Mouse (Mus musculus) CH12.LX (cell line): ENCODE measurements at regions not wholly inside any gene's neighbourhood (a gene's known extent, or its start where the extent isn't known, plus 50 kb on each side); places are given as distances from the start of the nearest gene placed in this dataset.

Source experiments
- DNase-seq: peaks from one replicate; pipeline ENCODE4 v3.0.0-alpha.2; 2013; ENCODE audit errors: extremely low read depth
- H3K27ac ChIP-seq: 2 replicates; pipeline ENCODE4 v1.5.1; 2012; ENCODE audit warnings: low read depth, mild to moderate bottlenecking, control low read depth, moderate library complexity; ENCODE audit not compliant: insufficient read depth
- H3K27me3 ChIP-seq: replicated peaks from 2 replicates; pipeline ENCODE3; 2012; ENCODE audit warnings: inconsistent platforms
- H3K36me3 ChIP-seq, 2 experiments: replicated peaks in 1 of 2; 2 replicates each; pipeline versions ENCODE3 to v1.6.1; 2012; ENCODE audit warnings: inconsistent platforms in 1 of 2, low read length in 1 of 2, mild to moderate bottlenecking in 1 of 2, mixed read lengths in 1 of 2, moderate library complexity in 1 of 2; ENCODE audit not compliant: control insufficient read depth in 1 of 2, insufficient read depth in 1 of 2
- H3K4me1 ChIP-seq, 2 experiments: 2 replicates each; pipeline ENCODE4 v1.6.1; 2012; ENCODE audit warnings: inconsistent platforms in 1 of 2, moderate library complexity in 1 of 2; ENCODE audit not compliant: insufficient read depth in 2 of 2, control insufficient read depth in 1 of 2
- H3K4me2 ChIP-seq: 2 replicates; pipeline ENCODE4 v1.6.1; 2012; ENCODE audit warnings: low read depth, mild to moderate bottlenecking, control low read depth; ENCODE audit not compliant: poor library complexity, insufficient read depth, severe bottlenecking
- H3K4me3 ChIP-seq, 3 experiments: fragments of 150-350 bp in 1 of 3; sonication (generic) in 1 of 3; replicated peaks in 1 of 3; 2 replicates each; pipeline versions ENCODE3 to v1.5.1; 2011 to 2012; ENCODE audit warnings: low read depth in 2 of 3, low read length in 2 of 3, mild to moderate bottlenecking in 2 of 3, moderate library complexity in 2 of 3, control low read depth in 1 of 3, improper control_type of control experiment in 1 of 3, inconsistent platforms in 1 of 3, mixed read lengths in 1 of 3; ENCODE audit not compliant: poor library complexity in 1 of 3
- H3K79me2 ChIP-seq: replicated peaks from 2 replicates; pipeline ENCODE4 v1.6.1; 2012; ENCODE audit warnings: mild to moderate bottlenecking, moderate library complexity; ENCODE audit not compliant: control insufficient read depth, poor library complexity, insufficient read depth, severe bottlenecking; ENCODE audit errors: extremely low read depth
- H3K9ac ChIP-seq: 2 replicates; pipeline ENCODE4 v1.6.1; 2012; ENCODE audit warnings: low read depth, mild to moderate bottlenecking, control low read depth, moderate library complexity; ENCODE audit not compliant: insufficient read depth
- H3K9me3 ChIP-seq: replicated peaks from 2 replicates; pipeline ENCODE3; 2012; ENCODE audit warnings: low read length, inconsistent platforms, mixed read lengths
- BHLHE40 ChIP-seq: IDR thresholded peaks from 2 replicates; pipeline ENCODE4 v1.6.1; 2011; ENCODE audit warnings: mild to moderate bottlenecking, low read depth, low read length, improper control_type of control experiment
- CTCF ChIP-seq, 2 experiments: IDR thresholded peaks in 1 of 2; conservative IDR thresholded peaks in 1 of 2; 2 replicates each; pipeline ENCODE4 v1.5.1; 2011 to 2012; ENCODE audit warnings: low read depth in 2 of 2, low read length in 2 of 2, improper control_type of control experiment in 1 of 2, inconsistent platforms in 1 of 2, mild to moderate bottlenecking in 1 of 2, moderate library complexity in 1 of 2
- E2F4 ChIP-seq: IDR thresholded peaks from 2 replicates; pipeline ENCODE4 v1.6.1; 2011; ENCODE audit warnings: low read depth, low read length, improper control_type of control experiment; ENCODE audit not compliant: insufficient replicate concordance
- ELF1 ChIP-seq: IDR thresholded peaks from 2 replicates; pipeline ENCODE4 v1.6.1; 2014; ENCODE audit warnings: low read depth, mild to moderate bottlenecking, inconsistent platforms, low read length, improper control_type of control experiment
- EP300 ChIP-seq: IDR thresholded peaks from 2 replicates; pipeline ENCODE4 v1.6.1; 2011; ENCODE audit warnings: low read length, improper control_type of control experiment
- GABPA ChIP-seq: IDR thresholded peaks from 2 replicates; pipeline ENCODE4 v1.6.1; 2012; ENCODE audit warnings: low read depth, low read length, improper control_type of control experiment, inconsistent platforms; ENCODE audit not compliant: insufficient replicate concordance
- HCFC1 ChIP-seq: IDR thresholded peaks from 2 replicates; pipeline ENCODE4 v1.6.1; 2012; ENCODE audit warnings: low read depth, mild to moderate bottlenecking, inconsistent platforms, low read length, improper control_type of control experiment
- MXI1 ChIP-seq: IDR thresholded peaks from 2 replicates; pipeline ENCODE4 v1.6.1; 2011; ENCODE audit warnings: mild to moderate bottlenecking, low read depth, low read length, improper control_type of control experiment
- MYC ChIP-seq: IDR thresholded peaks from 2 replicates; pipeline ENCODE4 v1.6.1; 2011; ENCODE audit warnings: low read depth, mild to moderate bottlenecking, improper control_type of control experiment, low read length
- POLR2AphosphoS2 ChIP-seq: IDR thresholded peaks from 2 replicates; pipeline ENCODE4 v1.6.1; 2011; ENCODE audit warnings: low read depth, low read length, improper control_type of control experiment
- RAD21 ChIP-seq: IDR thresholded peaks from 2 replicates; pipeline ENCODE4 v1.6.1; 2011; ENCODE audit warnings: low read depth, mild to moderate bottlenecking, low read length, improper control_type of control experiment, moderate library complexity
- SIN3A ChIP-seq: IDR thresholded peaks from 2 replicates; pipeline ENCODE4 v1.6.1; 2012; ENCODE audit warnings: low read length, improper control_type of control experiment, inconsistent platforms
- TBP ChIP-seq: conservative IDR thresholded peaks from 2 replicates; pipeline ENCODE4 v1.6.1; 2011; ENCODE audit warnings: low read depth, low read length, improper control_type of control experiment
- UBTF ChIP-seq: IDR thresholded peaks from 2 replicates; pipeline ENCODE4 v1.6.1; 2012; ENCODE audit warnings: low read depth, mild to moderate bottlenecking, inconsistent platforms, low read length, improper control_type of control experiment, moderate library complexity
- ZKSCAN1 ChIP-seq: IDR thresholded peaks from 2 replicates; pipeline ENCODE4 v1.6.1; 2012; ENCODE audit warnings: low read depth, inconsistent platforms, low read length, improper control_type of control experiment, borderline replicate concordance
- ZNF384 ChIP-seq: IDR thresholded peaks from 2 replicates; pipeline ENCODE4 v1.6.1; 2012; ENCODE audit warnings: low read depth, low read length, improper control_type of control experiment, inconsistent platforms
- dilution Hi-C: fragments of 300-500 bp; cut with MboI; formaldehyde crosslinking; loops from 2 replicates; pipeline ENCODE4 v1.14.3; 2020; ENCODE audit warnings: low sequenced_read_pairs; ENCODE audit not compliant: extremely low pct_unique_long_range_greater_than_20kb, extremely low pct_ligation_motif_present
- in situ Hi-C: fragments of 300-500 bp; cut with MboI; formaldehyde crosslinking; loops from 3 replicates; pipeline ENCODE4 v1.14.3; 2019; ENCODE audit warnings: low sequenced_read_pairs, low pct_ligation_motif_present, low pct_unique_long_range_greater_than_20kb, mixed read lengths

- no peak overlapping the region for H3K4me2 ChIP-seq
- dilution Hi-C loops = no loop called here
Measured at GRCm38 (mm10) chr1:186568076-186568475, 137.7 kb downstream of the Tgfb2 start.

GRCm38 (mm10) chr1:186567136-186567826, 138.5 kb downstream of the Tgfb2 start:
- Histone ChIP-seq H3K9me3 (peaks cover 53% of the 10 kb centered on the region), H3K36me3 (no peaks in the 10 kb centered on the region), H3K4me2 (no peak overlapping the region), H3K4me1 (no peaks in the 10 kb centered on the region), H3K27ac (no peak overlapping the region), H3K4me3 (no peak overlapping the region)
- in situ Hi-C loops = no loop called here
- DNase-seq = no peak
- TF ChIP-seq BHLHE40 = no peak
- TF ChIP-seq MXI1 = no peak
- TF ChIP-seq, all 38 proteins: peak for 0
- dilution Hi-C loops = no loop called here
- Histone ChIP-seq H3K9ac (no peak overlapping the region), H3K79me2 (no peaks in the 10 kb centered on the region), H3K27me3 (no peaks in the 10 kb centered on the region)

More at GRCm38 (mm10) chr1:186568076-186568475, 137.7 kb downstream of the Tgfb2 start:
- H3K9ac ChIP-seq = no peak overlapping the region
- TF ChIP-seq SIN3A = no peak
- no peak for DNase-seq
- no peak overlapping the region for H3K4me3 ChIP-seq
- H3K79me2 ChIP-seq = no peaks in the 10 kb centered on the region
- no peaks in the 10 kb centered on the region for H3K4me1 ChIP-seq
- no peak overlapping the region for H3K27ac ChIP-seq
- H3K9me3 ChIP-seq = peaks cover 55% of the 10 kb centered on the region
- in situ Hi-C loops = no loop called here
- H3K27me3 ChIP-seq = no peaks in the 10 kb centered on the region
- no peaks in the 10 kb centered on the region for H3K36me3 ChIP-seq

- no peaks in the 10 kb centered on the region for H3K79me2 ChIP-seq
- TF ChIP-seq GABPA (no peak), MYC (no peak), RAD21 (no peak), EP300 (no peak), ELF1 (no peak), POLR2AphosphoS2 (no peak), TBP (no peak), CTCF (conservative IDR thresholded peaks at IDR 0.05 in 1 of 2, IDR thresholded peaks at IDR 0.05 in 1 of 2; ENCODE audit: low read depth in 2 of 2, low read length in 2 of 2) (no peak), UBTF (no peak), HCFC1 (no peak), E2F4 (no peak), ZNF384 (no peak), ZKSCAN1 (no peak)
- TF ChIP-seq, all 38 proteins: peak for 0
- Histone ChIP-seq H3K27ac (no peak overlapping the region), H3K9ac (no peak overlapping the region), H3K9me3 (peaks cover 65% of the 10 kb centered on the region), H3K4me3 (no peak overlapping the region), H3K4me1 (no peaks in the 10 kb centered on the region), H3K36me3 (no peaks in the 10 kb centered on the region), H3K4me2 (no peak overlapping the region), H3K27me3 (no peaks in the 10 kb centered on the region)
- dilution Hi-C loops = no loop called here
- DNase-seq = no peak
- in situ Hi-C loops = no loop called here
Measured at GRCm38 (mm10) chr1:186562027-186562426, 143.8 kb downstream of the Tgfb2 start.
